Mouse (Mus musculus) embryonic facial prominence, embryonic 14.5 days (tissue): ENCODE measurements at regions not wholly inside any gene's neighbourhood (a gene's known extent, or its start where the extent isn't known, plus 50 kb on each side); places are given as distances from the start of the nearest gene placed in this dataset.

Experiments used
- ATAC-seq: fragments of 200-750 bp; cut with Nextera tagmentation; 2 replicates; pipeline ENCODE4 v1.8.0; 2017; ENCODE audit warnings: low read depth, moderate number of reproducible peaks, moderate TSS enrichment
- DNase-seq: peaks from one replicate; pipeline ENCODE4 v3.0.0-alpha.2; 2015; ENCODE audit warnings: low spot score
- H3K27ac ChIP-seq: fragments of 300-500 bp; sonication (generic); replicated peaks from 2 replicates; pipeline ENCODE4 v1.5.1; 2014; ENCODE audit warnings: low read depth, mild to moderate bottlenecking, low read length, moderate library complexity
- H3K27me3 ChIP-seq: fragments of 300-500 bp; sonication (generic); replicated peaks from 2 replicates; pipeline ENCODE4 v1.6.1; 2014; ENCODE audit warnings: low read length; ENCODE audit not compliant: control insufficient read depth, insufficient read depth
- H3K36me3 ChIP-seq: fragments of 300-500 bp; sonication (generic); 2 replicates; pipeline ENCODE4 v1.6.1; 2014; ENCODE audit warnings: low read length, mixed read lengths; ENCODE audit not compliant: control insufficient read depth, insufficient read depth
- H3K4me1 ChIP-seq: fragments of 300-500 bp; sonication (generic); 2 replicates; pipeline ENCODE4 v1.6.1; 2014; ENCODE audit warnings: antibody characterized with exemption, low read length; ENCODE audit not compliant: control insufficient read depth, insufficient read depth
- H3K4me2 ChIP-seq: fragments of 300-500 bp; sonication (generic); 2 replicates; pipeline ENCODE4 v1.6.1; 2014; ENCODE audit warnings: low read depth, mild to moderate bottlenecking, low read length, moderate library complexity, mixed read lengths
- H3K4me3 ChIP-seq: fragments of 300-500 bp; sonication (generic); 2 replicates; pipeline ENCODE4 v1.5.1; 2014; ENCODE audit warnings: low read depth, mild to moderate bottlenecking, low read length
- H3K9ac ChIP-seq: fragments of 300-500 bp; sonication (generic); 2 replicates; pipeline ENCODE4 v1.6.1; 2014; ENCODE audit warnings: low read depth, mild to moderate bottlenecking, low read length, moderate library complexity, mixed read lengths
- H3K9me3 ChIP-seq: fragments of 300-500 bp; sonication (generic); 2 replicates; pipeline ENCODE4 v1.6.1; 2016; ENCODE audit warnings: low read length; ENCODE audit not compliant: control insufficient read depth
- WGBS: fragments of 180-500 bp; shearing (Covaris S2); extraction: QIAGEN DNeasy Blood & Tissue Kit; methylation state at CpG from one replicate; pipeline ENCODE4 v1.1.7; 2014; 5-methylcytosine and 5-hydroxymethylcytosine counted together

DNA sequence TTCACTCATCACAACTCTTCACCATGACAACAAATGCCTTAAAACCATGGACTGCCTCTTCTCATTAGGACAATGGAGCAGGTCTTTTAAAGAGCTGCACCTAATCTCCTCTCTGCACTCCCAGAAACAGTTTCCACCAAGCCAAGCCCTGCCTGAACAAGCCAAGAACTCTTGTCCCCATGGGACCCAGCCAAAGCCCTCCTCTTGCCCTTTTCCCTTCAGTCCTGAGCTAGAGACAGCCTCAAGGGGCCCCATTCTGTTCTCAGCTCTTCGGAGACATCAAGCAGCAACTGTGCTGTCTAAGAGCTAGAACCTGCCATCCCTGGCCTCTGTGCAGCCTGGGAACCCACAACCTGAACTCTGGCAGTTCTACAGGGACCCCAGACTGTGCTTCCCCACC lies 345.0 kb upstream of the Irak1bp1 start:
- no peak overlapping the region for H3K4me3 ChIP-seq
- H3K27me3 ChIP-seq = no peaks in the 10 kb centered on the region
- H3K9ac ChIP-seq = no peak overlapping the region
- H3K27ac ChIP-seq = no peak overlapping the region
- H3K36me3 ChIP-seq = no peaks in the 10 kb centered on the region
- WGBS = 67% methylated on average over 1 of the region's 1 CpGs
- H3K4me2 ChIP-seq = no peak overlapping the region
- H3K4me1 ChIP-seq = no peaks in the 10 kb centered on the region
- peak; percentile 29 for DNase-seq
- H3K9me3 ChIP-seq = no peaks in the 10 kb centered on the region
- peak; percentile 67 for ATAC-seq

DNA sequence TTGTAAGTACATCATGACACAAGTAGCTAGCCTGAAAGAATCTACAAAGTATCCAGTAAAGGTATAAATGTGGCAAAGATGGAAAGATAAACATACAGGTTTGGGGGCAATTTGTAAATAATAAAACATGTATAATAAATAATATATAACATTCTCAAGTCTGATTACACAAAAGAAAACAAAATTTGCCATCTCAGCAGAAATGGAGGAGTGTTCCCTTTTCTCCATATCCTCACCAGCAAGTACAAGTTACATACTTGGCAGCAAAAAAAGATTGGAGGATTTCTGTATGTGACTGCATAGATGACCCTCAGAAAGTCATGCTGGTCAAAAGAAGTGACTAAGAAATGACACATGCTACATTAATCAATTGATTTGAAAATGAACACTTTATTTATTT lies 335.9 kb upstream of the Irak1bp1 start:
- no peak for DNase-seq
- no peak overlapping the region for H3K4me2 ChIP-seq
- no peaks in the 10 kb centered on the region for H3K4me1 ChIP-seq
- no peak overlapping the region for H3K27ac ChIP-seq
- no peaks in the 10 kb centered on the region for H3K36me3 ChIP-seq
- no peak overlapping the region for H3K9ac ChIP-seq
- H3K4me3 ChIP-seq = no peak overlapping the region
- no peaks in the 10 kb centered on the region for H3K9me3 ChIP-seq
- no peaks in the 10 kb centered on the region for H3K27me3 ChIP-seq
- no peak for ATAC-seq

DNA sequence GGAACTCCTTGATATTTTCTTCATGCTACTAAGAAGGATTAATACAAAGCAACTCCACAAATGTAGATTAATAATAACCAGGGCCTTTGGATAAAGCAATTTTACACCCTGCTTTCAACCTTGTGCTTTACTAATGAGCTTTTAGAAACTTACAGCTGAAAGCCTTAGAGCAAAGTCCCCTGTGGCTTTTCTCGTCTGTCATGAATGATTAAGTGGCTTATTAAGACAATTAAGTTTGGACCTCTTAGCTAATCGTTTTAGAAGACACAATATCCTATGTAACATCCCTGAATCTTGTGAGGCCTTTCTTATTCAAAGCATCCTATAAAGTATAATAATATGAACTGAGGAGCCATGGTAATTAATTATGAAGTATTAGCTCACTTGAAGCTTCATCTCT lies 319.3 kb upstream of the Irak1bp1 start:
- H3K9me3 ChIP-seq = no peaks in the 10 kb centered on the region
- no peak overlapping the region for H3K9ac ChIP-seq
- H3K27ac ChIP-seq = no peak overlapping the region
- no peak for ATAC-seq
- WGBS = 36% methylated on average over 2 of the region's 2 CpGs
- H3K36me3 ChIP-seq = no peaks in the 10 kb centered on the region
- H3K4me1 ChIP-seq = no peaks in the 10 kb centered on the region
- no peak for DNase-seq
- H3K4me3 ChIP-seq = no peak overlapping the region
- no peaks in the 10 kb centered on the region for H3K27me3 ChIP-seq
- no peak overlapping the region for H3K4me2 ChIP-seq

DNA sequence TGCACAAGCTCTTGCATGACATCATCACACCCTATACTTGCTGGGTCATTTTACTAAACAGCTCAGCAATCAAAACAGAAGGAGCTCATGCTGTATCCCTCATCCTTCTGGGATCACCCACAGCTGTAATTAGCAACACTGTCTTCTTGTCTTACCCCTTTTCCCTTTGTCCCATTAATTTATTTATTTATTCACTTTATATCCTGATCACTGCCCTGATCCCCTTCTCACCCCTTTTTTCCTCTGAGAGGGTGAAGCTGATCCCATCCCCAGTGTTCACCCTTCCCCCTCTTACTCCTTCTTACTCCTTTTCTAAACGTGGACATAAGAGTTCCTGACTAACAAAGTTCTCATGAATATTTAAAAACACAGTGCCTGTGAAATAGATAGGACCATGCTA lies 310.3 kb upstream of the Irak1bp1 start:
- Histone ChIP-seq H3K27me3 (no peaks in the 10 kb centered on the region), H3K27ac (no peak overlapping the region), H3K4me1 (no peaks in the 10 kb centered on the region), H3K9me3 (no peaks in the 10 kb centered on the region), H3K4me3 (no peak overlapping the region), H3K36me3 (no peaks in the 10 kb centered on the region), H3K9ac (no peak overlapping the region), H3K4me2 (no peak overlapping the region)
- DNase-seq (no peak), ATAC-seq (no peak)
- 21% methylated on average over 1 of the region's 1 CpGs for WGBS

DNA sequence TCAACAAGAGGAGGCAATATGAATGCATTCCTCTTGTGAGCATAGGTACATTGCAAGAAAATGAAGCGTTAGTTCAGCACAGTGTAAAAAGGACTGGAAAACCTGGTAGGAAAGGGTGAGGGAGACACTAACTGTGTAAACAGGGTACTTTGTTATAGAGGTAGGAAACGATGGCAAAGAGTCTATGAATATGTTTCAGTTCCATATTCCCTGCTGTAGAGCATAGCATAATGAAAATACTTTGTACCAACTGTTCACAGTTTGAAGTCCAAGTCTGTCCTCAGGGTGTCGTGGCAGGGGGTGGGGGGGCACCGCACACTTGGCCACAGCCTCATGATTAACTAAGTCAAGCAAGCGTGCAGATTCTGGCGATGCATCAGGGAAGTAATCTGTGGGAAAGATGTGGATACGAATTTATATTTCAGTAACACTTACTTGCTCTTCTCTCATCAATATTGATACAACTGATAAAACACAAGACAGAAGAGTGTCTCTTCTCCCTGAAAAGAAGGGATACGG lies 301.4 kb upstream of the Irak1bp1 start:
- H3K9me3 ChIP-seq = no peaks in the 10 kb centered on the region
- H3K9ac ChIP-seq = no peak overlapping the region
- H3K4me3 ChIP-seq = no peak overlapping the region
- 80% methylated on average over 8 of the region's 8 CpGs for WGBS
- H3K27me3 ChIP-seq = no peaks in the 10 kb centered on the region
- H3K36me3 ChIP-seq = no peaks in the 10 kb centered on the region
- ATAC-seq (no peak), DNase-seq (no peak)
- no peak overlapping the region for H3K27ac ChIP-seq
- H3K4me1 ChIP-seq = no peaks in the 10 kb centered on the region
- H3K4me2 ChIP-seq = no peak overlapping the region

DNA sequence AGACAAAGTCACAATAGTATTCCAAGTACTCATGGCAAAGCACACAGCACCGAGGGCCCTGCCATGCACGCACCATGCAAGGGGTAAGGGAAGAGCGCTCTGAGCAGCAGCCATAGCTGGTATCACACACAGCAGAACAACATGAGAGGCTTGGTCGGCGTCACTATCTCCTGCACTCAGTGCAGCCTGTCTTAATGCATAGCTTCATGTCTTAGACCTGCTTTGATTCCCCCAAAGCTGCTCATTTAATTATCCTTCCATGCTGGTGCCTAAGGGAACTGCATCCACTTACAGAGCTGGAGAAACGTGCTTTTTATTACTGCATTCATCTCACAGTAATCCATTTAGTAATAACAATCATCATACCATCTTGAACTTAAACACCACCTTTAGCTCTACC lies 276.6 kb upstream of the Irak1bp1 start:
- Histone ChIP-seq H3K27me3 (no peaks in the 10 kb centered on the region), H3K36me3 (no peaks in the 10 kb centered on the region), H3K4me3 (no peak overlapping the region), H3K4me1 (no peaks in the 10 kb centered on the region), H3K9me3 (no peaks in the 10 kb centered on the region), H3K4me2 (no peak overlapping the region), H3K27ac (no peak overlapping the region), H3K9ac (no peak overlapping the region)
- 57% methylated on average over 6 of the region's 6 CpGs for WGBS
- DNase-seq (no peak), ATAC-seq (no peak)

DNA sequence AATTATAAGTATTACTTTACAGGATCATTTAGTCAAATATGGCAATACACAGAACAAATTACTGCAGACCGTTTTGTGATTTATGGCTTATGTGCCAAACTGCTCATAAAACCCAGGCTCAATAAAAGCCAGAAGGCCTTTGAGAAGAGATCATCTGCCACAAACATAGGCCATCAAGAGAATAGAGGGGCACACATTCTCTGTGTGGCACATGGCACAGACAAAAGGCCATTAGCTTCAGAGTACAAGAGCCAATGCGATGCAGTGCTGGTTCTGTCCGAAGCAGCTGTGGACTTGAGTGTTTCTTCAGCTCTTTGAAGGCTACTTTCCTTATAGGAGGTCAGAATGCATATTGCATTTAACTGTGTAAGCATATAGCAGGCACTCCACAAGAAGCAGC lies 276.1 kb upstream of the Irak1bp1 start:
- Histone ChIP-seq H3K27ac (no peak overlapping the region), H3K4me3 (no peak overlapping the region), H3K9ac (no peak overlapping the region), H3K27me3 (no peaks in the 10 kb centered on the region), H3K9me3 (no peaks in the 10 kb centered on the region), H3K36me3 (no peaks in the 10 kb centered on the region), H3K4me2 (no peak overlapping the region), H3K4me1 (no peaks in the 10 kb centered on the region)
- 81% methylated on average over 3 of the region's 3 CpGs for WGBS
- ATAC-seq = no peak
- DNase-seq = no peak

DNA sequence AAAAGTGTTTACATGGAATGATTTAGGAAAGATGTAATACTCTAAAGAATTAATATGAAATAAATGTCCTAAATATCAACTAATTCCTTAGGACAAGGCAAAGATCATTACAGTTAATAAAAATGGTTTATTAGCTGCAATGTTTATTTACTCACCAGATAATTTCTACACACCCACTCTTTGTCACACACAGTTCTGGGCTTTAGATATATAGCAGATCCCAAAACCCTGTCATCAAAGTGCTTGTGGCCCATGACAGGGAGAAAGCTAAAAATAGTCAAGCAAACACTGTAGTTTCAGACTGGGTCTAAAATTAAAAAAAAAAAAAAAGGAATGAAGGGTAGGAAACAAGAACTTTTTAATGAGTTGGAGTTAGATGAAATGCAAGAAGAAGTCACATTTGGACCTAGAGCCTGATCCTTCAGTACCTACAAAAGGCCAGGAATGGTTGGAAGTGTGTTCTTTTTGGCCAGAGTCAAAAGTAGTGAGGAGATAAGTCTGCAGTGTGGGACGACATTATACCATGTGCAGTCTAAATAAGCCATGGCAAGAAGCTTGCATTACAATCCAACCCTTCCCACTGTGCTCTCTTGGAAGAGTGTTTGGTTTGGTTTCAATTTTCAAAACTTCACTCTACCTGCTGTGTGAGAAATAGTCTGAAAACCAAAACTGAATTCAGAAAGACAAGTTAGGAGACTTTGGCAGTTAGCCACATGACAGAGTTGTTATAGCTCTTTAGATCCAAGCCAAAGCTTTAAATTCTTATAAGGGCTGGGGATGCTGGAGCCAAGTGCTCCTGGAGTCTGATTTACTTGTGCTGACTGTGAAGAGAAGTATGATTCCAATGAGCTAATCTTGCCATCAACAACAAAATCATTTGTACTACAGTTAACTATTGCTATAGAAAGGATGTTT lies 266.5 kb upstream of the Irak1bp1 start:
- Histone ChIP-seq H3K36me3 (no peaks in the 10 kb centered on the region), H3K27me3 (no peaks in the 10 kb centered on the region), H3K9ac (no peak overlapping the region), H3K9me3 (no peaks in the 10 kb centered on the region), H3K4me3 (no peak overlapping the region), H3K27ac (no peak overlapping the region), H3K4me2 (no peak overlapping the region), H3K4me1 (no peaks in the 10 kb centered on the region)
- ATAC-seq (peak; percentile 33; the same call in 1 of the 2 replicates), DNase-seq (peak; percentile 91)
- 39% methylated on average over 1 of the region's 1 CpGs for WGBS
